Mouse (Mus musculus) forebrain, embryonic 13.5 days (tissue): ENCODE measurements at regions not wholly inside any gene's neighbourhood (a gene's known extent, or its start where the extent isn't known, plus 50 kb on each side); places are given as distances from the start of the nearest gene placed in this dataset.

Experiments
- ATAC-seq: fragments of 200-750 bp; cut with Nextera tagmentation; 2 replicates; pipeline ENCODE4 v1.8.0; 2017
- H3K27ac ChIP-seq: fragments of 300-500 bp; sonication (generic); 2 replicates; pipeline ENCODE4 v1.5.1; 2015; ENCODE audit warnings: inconsistent platforms, mild to moderate bottlenecking, moderate library complexity
- H3K27me3 ChIP-seq: fragments of 300-500 bp; sonication (generic); 2 replicates; pipeline ENCODE4 v1.6.1; 2015; ENCODE audit warnings: mild to moderate bottlenecking, inconsistent platforms
- H3K36me3 ChIP-seq: fragments of 300-500 bp; sonication (generic); 2 replicates; pipeline ENCODE4 v1.6.1; 2015; ENCODE audit warnings: mild to moderate bottlenecking, inconsistent platforms; ENCODE audit not compliant: poor library complexity, severe bottlenecking
- H3K4me1 ChIP-seq: fragments of 300-500 bp; sonication (generic); 2 replicates; pipeline ENCODE4 v1.6.1; 2015; ENCODE audit warnings: inconsistent platforms
- H3K4me2 ChIP-seq: fragments of 300-500 bp; sonication (generic); 2 replicates; pipeline ENCODE4 v1.6.1; 2015; ENCODE audit warnings: inconsistent platforms, mild to moderate bottlenecking, moderate library complexity
- H3K4me3 ChIP-seq: fragments of 300-500 bp; sonication (generic); 2 replicates; pipeline ENCODE4 v1.5.1; 2015; ENCODE audit warnings: mild to moderate bottlenecking, inconsistent platforms
- H3K9ac ChIP-seq: fragments of 300-500 bp; sonication (generic); 2 replicates; pipeline ENCODE4 v1.6.1; 2015; ENCODE audit warnings: mild to moderate bottlenecking, inconsistent platforms
- H3K9me3 ChIP-seq: fragments of 300-500 bp; sonication (generic); replicated peaks from 2 replicates; pipeline ENCODE4 v1.6.1; 2016; ENCODE audit warnings: inconsistent platforms
- WGBS: fragments of 180-500 bp; shearing (Covaris S2); methylation state at CpG from one replicate; pipeline ENCODE4 v1.1.7; 2015; 5-methylcytosine and 5-hydroxymethylcytosine counted together

DNA sequence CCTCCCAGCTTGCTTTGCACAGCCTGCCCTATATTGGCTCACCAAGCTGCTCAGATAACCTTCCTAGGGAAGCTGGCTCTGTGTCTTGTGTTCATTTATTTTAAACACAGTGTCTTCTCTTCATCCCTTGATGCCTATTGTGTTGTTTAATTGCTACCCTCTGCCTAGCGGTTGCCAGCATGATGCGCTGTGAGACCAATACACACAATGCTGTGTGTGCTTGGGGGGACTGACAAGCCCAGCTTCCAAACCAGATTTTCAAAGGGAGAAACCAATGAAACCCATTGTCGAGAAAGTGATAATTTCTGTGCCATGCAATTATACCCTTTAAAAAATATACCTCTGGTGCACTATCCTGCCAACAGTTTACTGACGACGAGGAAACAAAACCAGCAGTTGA, 247.8 kb downstream of the Nuf2 start:
- no peaks in the 10 kb centered on the region for H3K9me3 ChIP-seq
- no peak overlapping the region for H3K4me2 ChIP-seq
- WGBS, result 80% methylated on average over 5 of the region's 5 CpGs
- no peaks in the 10 kb centered on the region for H3K4me1 ChIP-seq
- no peak overlapping the region for H3K9ac ChIP-seq
- no peaks in the 10 kb centered on the region for H3K27me3 ChIP-seq
- no peaks in the 10 kb centered on the region for H3K36me3 ChIP-seq
- no peak overlapping the region for H3K4me3 ChIP-seq
- H3K27ac ChIP-seq, result no peak overlapping the region
- peak; percentile 38; the same call in 1 of the 2 replicates for ATAC-seq

DNA sequence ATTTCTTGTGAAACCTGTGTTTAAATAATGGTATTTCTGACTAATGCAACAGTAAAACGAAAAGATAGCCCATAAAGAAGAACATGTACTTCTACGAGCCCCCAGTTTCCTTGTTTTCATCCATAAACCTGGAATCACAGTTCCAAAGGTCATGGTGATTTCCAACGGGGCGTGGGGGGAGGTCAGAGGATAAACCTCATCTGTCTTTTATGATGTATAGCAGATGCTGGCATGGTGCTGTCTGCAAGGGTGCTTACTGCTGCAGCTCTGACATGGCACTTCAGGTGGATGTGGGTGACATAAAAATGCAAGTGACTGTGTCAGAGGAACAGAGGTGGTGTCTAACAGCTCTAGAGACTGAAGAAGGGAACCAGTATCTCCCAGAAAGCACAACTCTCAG, 260.5 kb downstream of the Nuf2 start:
- Histone ChIP-seq H3K4me1 (no peaks in the 10 kb centered on the region), H3K36me3 (no peaks in the 10 kb centered on the region), H3K27ac (no peak overlapping the region), H3K4me2 (no peak overlapping the region), H3K9ac (no peak overlapping the region), H3K4me3 (no peak overlapping the region), H3K9me3 (no peaks in the 10 kb centered on the region), H3K27me3 (no peaks in the 10 kb centered on the region)
- 77% methylated on average over 4 of the region's 4 CpGs for WGBS
- no peak for ATAC-seq

DNA sequence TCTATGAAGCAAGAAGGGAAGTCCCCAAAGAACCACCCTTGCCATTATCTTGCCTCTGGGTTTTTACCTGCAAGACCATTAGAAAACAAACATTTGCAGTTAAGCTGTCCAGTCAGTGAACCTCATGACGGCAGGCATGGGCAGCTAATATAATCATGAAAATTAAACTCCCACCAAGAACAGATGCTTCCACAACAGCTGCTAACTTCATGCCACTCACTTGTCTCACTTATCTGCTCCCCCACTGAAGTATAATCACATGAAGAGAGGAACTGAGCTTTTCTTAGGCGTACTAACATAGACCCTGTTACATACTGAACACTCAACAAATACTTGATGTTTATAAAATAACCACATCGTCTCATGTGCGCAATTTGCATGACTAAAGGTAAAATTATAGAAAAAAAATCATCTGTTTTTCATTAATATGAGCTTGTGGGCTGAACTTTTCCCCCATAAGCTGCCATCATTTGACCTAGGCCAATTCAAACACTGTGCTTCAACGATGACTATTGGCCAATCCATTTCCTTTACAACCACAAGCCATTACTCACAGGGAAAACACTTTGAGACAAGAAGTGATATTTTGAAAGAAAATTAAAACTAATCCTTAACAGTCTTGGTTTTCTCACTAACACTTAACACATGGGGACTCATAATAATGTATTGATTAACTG, 267.1 kb downstream of the Nuf2 start:
- Histone ChIP-seq H3K9ac (no peak overlapping the region), H3K27me3 (no peaks in the 10 kb centered on the region), H3K4me3 (no peak overlapping the region), H3K9me3 (no peaks in the 10 kb centered on the region), H3K4me2 (no peak overlapping the region), H3K27ac (no peak overlapping the region), H3K4me1 (peaks cover 19% of the 10 kb centered on the region), H3K36me3 (no peaks in the 10 kb centered on the region)
- WGBS, result 81% methylated on average over 5 of the region's 5 CpGs
- ATAC-seq, result no peak

DNA sequence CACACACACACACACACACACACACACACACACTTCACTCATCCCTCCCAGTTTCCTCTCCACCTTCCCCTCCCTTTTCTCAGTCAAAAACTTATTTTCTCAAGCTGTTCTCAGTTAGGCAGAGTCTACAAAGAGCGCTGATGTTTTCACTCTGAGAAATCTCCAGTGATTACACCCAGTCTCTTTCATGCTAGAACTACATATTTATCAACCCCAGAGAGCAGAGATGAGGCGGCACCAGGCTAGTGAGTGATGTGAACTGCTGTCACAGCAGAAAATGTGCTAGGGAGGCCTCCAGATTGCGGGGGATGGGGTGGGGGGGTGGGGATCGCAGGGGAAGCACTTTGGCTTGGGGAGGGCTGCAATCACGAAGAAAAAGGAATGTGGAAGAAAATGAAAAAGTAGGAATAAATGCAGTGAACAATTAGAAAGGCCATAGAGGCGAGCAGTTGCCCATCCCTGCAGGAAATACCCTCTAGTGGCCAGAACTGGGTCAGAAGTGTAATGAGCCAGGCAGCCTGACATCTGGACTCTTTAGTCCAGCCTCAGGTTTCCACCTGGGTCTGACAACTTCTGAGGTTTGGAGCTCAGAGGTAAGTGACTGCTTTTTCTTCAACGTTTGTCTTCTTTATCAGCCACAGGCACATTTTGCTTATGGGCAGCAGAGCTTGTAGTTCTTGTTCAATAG, 276.9 kb downstream of the Nuf2 start:
- no peak overlapping the region for H3K4me3 ChIP-seq
- no peak for ATAC-seq

DNA sequence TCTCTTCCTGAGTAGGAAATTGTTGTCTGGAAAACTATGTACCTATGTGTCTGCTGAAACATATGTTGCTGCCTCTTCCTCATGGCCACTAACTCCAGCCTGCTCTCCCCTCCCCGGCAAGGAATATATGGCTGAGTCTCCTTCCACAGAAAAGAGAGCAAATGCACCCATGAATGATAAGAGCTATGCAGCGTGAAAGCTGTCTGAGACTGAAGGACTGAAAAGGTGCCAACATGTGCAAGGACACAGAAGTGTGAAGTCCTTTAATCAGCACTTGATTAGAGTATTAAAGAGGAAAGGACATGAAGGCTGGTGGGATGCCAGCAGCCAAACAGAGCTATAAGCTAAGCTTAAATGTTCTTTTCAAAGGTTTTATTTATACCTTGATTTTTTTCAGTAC, 279.1 kb downstream of the Nuf2 start:
- Histone ChIP-seq H3K9ac (no peak overlapping the region), H3K27ac (no peak overlapping the region), H3K36me3 (no peaks in the 10 kb centered on the region), H3K27me3 (no peaks in the 10 kb centered on the region), H3K9me3 (no peaks in the 10 kb centered on the region), H3K4me3 (no peak overlapping the region), H3K4me1 (peaks cover 3% of the 10 kb centered on the region; the same call in 1 of the 2 replicates), H3K4me2 (no peak overlapping the region)
- ATAC-seq, result peak; percentile 59
- WGBS, result 47% methylated on average over 2 of the region's 2 CpGs

More for the DNA sequence above, 276.9 kb downstream of the Nuf2 start:
- 61% methylated on average over 7 of the region's 7 CpGs for WGBS
- H3K9ac ChIP-seq, result no peak overlapping the region
- H3K36me3 ChIP-seq, result no peaks in the 10 kb centered on the region
- H3K27ac ChIP-seq, result no peak overlapping the region
- H3K4me1 ChIP-seq, result peaks cover 4% of the 10 kb centered on the region; the same call in 1 of the 2 replicates
- no peaks in the 10 kb centered on the region for H3K27me3 ChIP-seq
- no peaks in the 10 kb centered on the region for H3K9me3 ChIP-seq
- H3K4me2 ChIP-seq, result no peak overlapping the region

DNA sequence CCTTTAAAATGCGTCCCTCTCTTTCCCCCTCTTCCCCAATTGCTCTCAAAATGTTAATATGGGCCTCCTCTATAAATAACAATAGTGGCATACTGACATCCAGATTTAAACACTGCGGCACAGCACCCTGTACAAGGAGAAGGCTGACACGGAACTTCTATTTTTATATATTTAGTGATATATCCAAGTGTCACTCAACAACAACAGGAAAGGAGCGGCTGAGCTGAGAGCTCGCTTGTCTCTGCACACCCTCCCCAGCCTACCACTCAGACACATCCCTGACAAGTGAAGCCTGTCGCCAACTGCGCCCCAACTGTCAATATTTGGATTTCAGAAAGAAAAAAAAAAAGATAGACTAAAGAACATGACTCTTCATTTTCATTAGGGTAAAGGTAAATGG, 282.2 kb downstream of the Nuf2 start:
- H3K4me1 ChIP-seq, result peaks cover 3% of the 10 kb centered on the region; the same call in 1 of the 2 replicates
- H3K9ac ChIP-seq, result no peak overlapping the region
- no peak overlapping the region for H3K4me2 ChIP-seq
- no peaks in the 10 kb centered on the region for H3K9me3 ChIP-seq
- WGBS, result 82% methylated on average over 7 of the region's 7 CpGs
- H3K27ac ChIP-seq, result no peak overlapping the region
- H3K4me3 ChIP-seq, result no peak overlapping the region
- no peaks in the 10 kb centered on the region for H3K27me3 ChIP-seq
- ATAC-seq, result no peak
- no peaks in the 10 kb centered on the region for H3K36me3 ChIP-seq

DNA sequence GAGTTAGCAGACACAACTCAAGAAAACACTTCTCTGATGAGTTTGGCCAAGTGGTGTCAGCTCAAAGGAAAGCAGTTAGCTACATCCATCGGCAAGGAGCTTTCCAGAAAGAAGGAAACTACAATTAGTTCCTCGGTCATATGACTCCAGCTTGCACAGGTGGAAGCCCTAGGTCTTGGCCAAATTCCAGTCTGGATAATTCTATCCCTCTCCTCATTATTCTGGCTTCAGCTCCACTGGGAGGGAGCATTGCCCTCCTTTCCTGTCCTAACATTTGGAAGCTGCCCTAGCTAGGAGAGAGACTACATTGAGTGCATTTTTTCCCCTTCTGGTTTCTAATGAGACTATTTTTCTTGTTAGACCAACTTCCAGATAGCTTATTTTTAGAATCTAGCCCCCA, 290.9 kb downstream of the Nuf2 start:
- no peak overlapping the region for H3K27ac ChIP-seq
- H3K36me3 ChIP-seq, result no peaks in the 10 kb centered on the region
- no peaks in the 10 kb centered on the region for H3K9me3 ChIP-seq
- H3K27me3 ChIP-seq, result no peaks in the 10 kb centered on the region; the same call in 1 of the 2 replicates
- H3K9ac ChIP-seq, result no peak overlapping the region
- no peak overlapping the region for H3K4me3 ChIP-seq
- no peak overlapping the region for H3K4me2 ChIP-seq
- 85% methylated on average over 2 of the region's 2 CpGs for WGBS
- ATAC-seq, result no peak
- H3K4me1 ChIP-seq, result no peaks in the 10 kb centered on the region

DNA sequence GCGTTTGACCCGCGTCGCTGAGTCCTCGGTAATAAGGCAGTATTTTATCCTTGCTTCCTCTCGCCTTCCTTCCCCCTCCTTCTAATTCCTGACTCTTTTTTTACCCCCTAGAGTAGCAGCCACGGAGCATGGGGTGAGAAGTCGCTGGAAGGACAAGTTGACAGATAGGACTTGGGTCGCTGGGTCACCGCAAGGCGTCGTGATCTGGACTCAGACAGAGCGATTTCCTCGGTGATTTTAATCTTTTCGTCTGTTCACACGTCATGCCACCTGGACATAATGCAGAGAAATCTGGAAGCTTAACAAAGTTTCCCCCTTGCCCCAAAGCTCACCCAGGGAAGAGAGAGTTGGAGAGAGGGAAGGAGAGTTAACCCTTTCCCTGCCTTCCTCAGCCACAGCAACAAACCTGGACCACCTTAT, 292.6 kb downstream of the Nuf2 start:
- Histone ChIP-seq H3K4me3 (no peak overlapping the region), H3K4me1 (no peaks in the 10 kb centered on the region), H3K27me3 (no peaks in the 10 kb centered on the region; the same call in 1 of the 2 replicates), H3K9ac (no peak overlapping the region), H3K27ac (no peak overlapping the region), H3K36me3 (no peaks in the 10 kb centered on the region), H3K4me2 (no peak overlapping the region), H3K9me3 (no peaks in the 10 kb centered on the region)
- no peak for ATAC-seq
- WGBS, result 59% methylated on average over 16 of the region's 16 CpGs

DNA sequence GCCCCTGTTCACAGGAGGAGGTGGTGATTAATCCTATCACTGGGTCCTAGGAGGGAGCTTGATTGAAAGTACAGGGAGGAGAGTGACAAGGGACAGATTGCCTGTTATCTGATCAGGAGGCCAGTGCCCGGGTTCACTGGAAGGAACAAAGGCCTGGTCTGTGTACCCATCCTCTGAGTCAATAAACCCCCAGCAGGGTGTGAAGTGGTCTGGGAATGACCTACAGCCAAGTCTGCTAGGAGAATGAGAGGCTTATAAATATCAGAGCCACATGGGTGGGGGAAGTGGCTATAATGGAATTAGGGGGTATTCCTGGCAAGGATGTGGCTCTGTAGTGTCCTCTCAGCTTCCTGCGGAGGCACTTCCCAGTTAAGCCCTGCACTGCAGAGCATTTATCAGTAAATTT, 296.0 kb downstream of the Nuf2 start:
- ATAC-seq, result no peak; the same call in 1 of the 2 replicates
- H3K27me3 ChIP-seq, result no peaks in the 10 kb centered on the region; the same call in 1 of the 2 replicates
- no peaks in the 10 kb centered on the region for H3K9me3 ChIP-seq
- H3K27ac ChIP-seq, result no peak overlapping the region
- no peak overlapping the region for H3K4me3 ChIP-seq
- no peaks in the 10 kb centered on the region for H3K4me1 ChIP-seq
- no peaks in the 10 kb centered on the region for H3K36me3 ChIP-seq
- H3K4me2 ChIP-seq, result no peak overlapping the region
- no peak overlapping the region for H3K9ac ChIP-seq
- WGBS, result 19% methylated on average over 2 of the region's 2 CpGs

DNA sequence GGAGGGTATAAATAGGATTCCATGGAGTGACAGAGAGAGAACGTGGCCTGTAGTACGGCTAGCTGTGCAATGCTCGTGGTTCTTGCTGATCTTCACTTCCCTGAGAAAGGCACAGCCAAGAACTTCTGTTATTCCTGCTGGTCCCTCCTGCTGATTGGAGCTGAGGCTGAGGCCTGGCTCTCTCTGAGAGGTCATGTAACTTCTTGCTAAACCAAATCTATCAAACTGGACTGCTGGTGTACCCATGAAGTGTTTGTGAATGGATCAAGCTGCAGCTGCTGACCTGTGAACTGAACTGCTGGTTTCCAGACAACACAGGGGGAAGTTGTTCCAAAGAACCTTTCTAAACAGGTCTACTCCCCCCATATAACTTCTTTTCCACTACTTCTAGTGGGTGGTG, 297.9 kb downstream of the Nuf2 start:
- Histone ChIP-seq H3K36me3 (no peaks in the 10 kb centered on the region), H3K4me1 (no peaks in the 10 kb centered on the region), H3K27ac (no peak overlapping the region), H3K4me3 (no peak overlapping the region), H3K9ac (no peak overlapping the region), H3K9me3 (no peaks in the 10 kb centered on the region), H3K4me2 (no peak overlapping the region), H3K27me3 (no peaks in the 10 kb centered on the region)
- WGBS, result 88% methylated on average over 3 of the region's 3 CpGs
- no peak for ATAC-seq

DNA sequence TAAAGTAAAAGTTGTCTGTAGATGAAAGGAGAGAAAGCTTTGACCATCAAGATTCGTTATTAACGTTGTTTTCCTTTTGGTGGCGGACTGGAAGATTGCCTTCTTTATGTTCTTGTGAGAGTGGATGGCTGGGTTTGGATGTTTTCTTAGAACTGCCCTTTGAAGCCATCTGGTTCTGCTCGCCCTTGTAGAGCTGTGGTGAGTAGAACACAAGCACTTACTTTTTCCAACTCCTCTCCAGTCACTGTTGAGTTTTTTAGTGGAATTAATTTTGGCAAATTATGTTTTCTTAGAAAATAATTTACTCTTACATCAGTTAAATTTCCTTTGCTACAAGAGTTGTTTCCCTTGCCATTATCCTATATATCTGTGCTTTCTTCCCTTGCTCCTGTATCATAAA, 301.2 kb downstream of the Nuf2 start:
- Histone ChIP-seq H3K27me3 (no peaks in the 10 kb centered on the region), H3K4me1 (no peaks in the 10 kb centered on the region), H3K27ac (no peak overlapping the region), H3K4me3 (no peak overlapping the region), H3K9me3 (no peaks in the 10 kb centered on the region), H3K4me2 (no peak overlapping the region), H3K36me3 (no peaks in the 10 kb centered on the region), H3K9ac (no peak overlapping the region)
- WGBS, result 75% methylated on average over 4 of the region's 4 CpGs
- no peak for ATAC-seq

DNA sequence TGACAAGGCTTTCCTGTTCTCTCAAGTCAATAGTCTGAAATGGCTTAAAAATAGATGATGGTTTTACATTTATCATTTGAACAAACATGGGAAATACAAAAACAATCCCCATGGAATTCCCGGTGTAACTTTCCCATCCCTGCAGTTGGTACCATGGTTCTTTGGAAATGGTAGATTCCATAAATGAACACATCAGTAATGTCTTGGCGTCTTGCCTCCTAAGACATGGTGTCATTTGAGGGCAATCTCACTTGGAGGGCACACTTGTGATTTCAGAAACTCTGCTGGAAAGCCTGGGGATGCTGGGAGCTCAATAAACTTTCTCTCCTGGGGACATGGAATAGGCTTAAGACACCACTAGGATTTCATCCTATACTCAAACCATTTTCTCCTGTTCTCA, 306.8 kb downstream of the Nuf2 start:
- no peak overlapping the region for H3K4me2 ChIP-seq
- no peak overlapping the region for H3K9ac ChIP-seq
- 95% methylated on average over 2 of the region's 2 CpGs for whole genome bisulfite sequencing
- no peaks in the 10 kb centered on the region for H3K27me3 ChIP-seq
- H3K27ac ChIP-seq, result no peak overlapping the region
- no peaks in the 10 kb centered on the region for H3K9me3 ChIP-seq
- no peak for ATAC-seq
- H3K4me1 ChIP-seq, result no peaks in the 10 kb centered on the region
- H3K4me3 ChIP-seq, result no peak overlapping the region
- H3K36me3 ChIP-seq, result no peaks in the 10 kb centered on the region
